Mouse (Mus musculus): ENCODE results near the gene Sgcd. TPM values are rescaled to one million over a fixed set of nuclear protein-coding genes. Genes with fewer than 3 reads are reported as not detected.

Gene Sgcd
- polyA plus RNA-seq, 1 experiment from 2014 or later: 4.4 TPM

GRCm38 (mm10) chr11:47130432-47130831, 858.3 kb downstream of the Sgcd start:
- Histone ChIP-seq H3K27me3 (ENCODE audit: control insufficient read depth, insufficient read depth, low read length) (no peaks in the 10 kb centered on the region), H3K36me3 (ENCODE audit: control insufficient read depth, insufficient read depth, low read length) (no peaks in the 10 kb centered on the region), H3K9me3 (replicated peaks; ENCODE audit: control insufficient read depth, low read length) (no peaks in the 10 kb centered on the region), H3K9ac (ENCODE audit: low read length) (no peak overlapping the region), H3K4me2 (ENCODE audit: low read depth, low read length) (no peak overlapping the region), H3K4me3 (replicated peaks; ENCODE audit: low read length) (no peak overlapping the region), H3K27ac (ENCODE audit: low read length) (no peak overlapping the region), H3K4me1 (ENCODE audit: control insufficient read depth, insufficient read depth, low read length) (no peaks in the 10 kb centered on the region)
- ATAC-seq (ENCODE audit: insufficient read depth, low FRiP score): no peak; the same call in 1 of the 2 replicates
- 51% methylated on average over 3 of the region's 3 CpGs for WGBS

- no peaks in the 10 kb centered on the region for H3K36me3 ChIP-seq (ENCODE audit: control insufficient read depth, insufficient read depth, low read length)
- no peak overlapping the region for H3K4me3 ChIP-seq (replicated peaks; ENCODE audit: low read length)
- H3K27ac ChIP-seq (ENCODE audit: low read length): no peak overlapping the region
- no peak overlapping the region for H3K4me2 ChIP-seq (ENCODE audit: low read depth, low read length)
- H3K27me3 ChIP-seq (ENCODE audit: control insufficient read depth, insufficient read depth, low read length): no peaks in the 10 kb centered on the region
- no peaks in the 10 kb centered on the region for H3K4me1 ChIP-seq (ENCODE audit: control insufficient read depth, insufficient read depth, low read length)
- WGBS: 35% methylated on average over 7 of the region's 7 CpGs
- H3K9me3 ChIP-seq (replicated peaks; ENCODE audit: control insufficient read depth, low read length): no peaks in the 10 kb centered on the region
- ATAC-seq (ENCODE audit: insufficient read depth, low FRiP score): no peak
- no peak overlapping the region for H3K9ac ChIP-seq (ENCODE audit: low read length)
Observed at GRCm38 (mm10) chr11:47129992-47130391, 858.8 kb downstream of the Sgcd start.

- no peaks in the 10 kb centered on the region for H3K4me1 ChIP-seq (ENCODE audit: control insufficient read depth, insufficient read depth, low read length)
- H3K27ac ChIP-seq (ENCODE audit: low read length): no peak overlapping the region
- H3K9me3 ChIP-seq (replicated peaks; ENCODE audit: control insufficient read depth, low read length): no peaks in the 10 kb centered on the region
- H3K27me3 ChIP-seq (ENCODE audit: control insufficient read depth, insufficient read depth, low read length): no peaks in the 10 kb centered on the region
- ATAC-seq (ENCODE audit: insufficient read depth, low FRiP score): no peak
- WGBS: 85% methylated on average over 1 of the region's 1 CpGs
- no peaks in the 10 kb centered on the region for H3K36me3 ChIP-seq (ENCODE audit: control insufficient read depth, insufficient read depth, low read length)
- H3K4me2 ChIP-seq (ENCODE audit: low read depth, low read length): no peak overlapping the region
- H3K4me3 ChIP-seq (replicated peaks; ENCODE audit: low read length): no peak overlapping the region
- no peak overlapping the region for H3K9ac ChIP-seq (ENCODE audit: low read length)
Observed at GRCm38 (mm10) chr11:47129166-47129565, 859.6 kb downstream of the Sgcd start.

- no peak overlapping the region for H3K4me3 ChIP-seq (replicated peaks; ENCODE audit: low read length)
- no peaks in the 10 kb centered on the region for H3K36me3 ChIP-seq (ENCODE audit: control insufficient read depth, insufficient read depth, low read length)
- no peak overlapping the region for H3K4me2 ChIP-seq (ENCODE audit: low read depth, low read length)
- no peaks in the 10 kb centered on the region for H3K4me1 ChIP-seq (ENCODE audit: control insufficient read depth, insufficient read depth, low read length)
- H3K9me3 ChIP-seq (replicated peaks; ENCODE audit: control insufficient read depth, low read length): no peaks in the 10 kb centered on the region
- WGBS: 80% methylated on average over 3 of the region's 3 CpGs
- H3K27me3 ChIP-seq (ENCODE audit: control insufficient read depth, insufficient read depth, low read length): no peaks in the 10 kb centered on the region
- no peak for ATAC-seq (ENCODE audit: insufficient read depth, low FRiP score)
- H3K27ac ChIP-seq (ENCODE audit: low read length): no peak overlapping the region
- H3K9ac ChIP-seq (ENCODE audit: low read length): no peak overlapping the region
Observed at GRCm38 (mm10) chr11:47128331-47128730, 860.4 kb downstream of the Sgcd start.

- H3K27ac ChIP-seq (ENCODE audit: low read length): no peak overlapping the region
- WGBS: 39% methylated on average over 1 of the region's 1 CpGs
- H3K9me3 ChIP-seq (replicated peaks; ENCODE audit: control insufficient read depth, low read length): no peaks in the 10 kb centered on the region
- no peak for ATAC-seq (ENCODE audit: insufficient read depth, low FRiP score)
- no peak overlapping the region for H3K9ac ChIP-seq (ENCODE audit: low read length)
- H3K4me3 ChIP-seq (replicated peaks; ENCODE audit: low read length): no peak overlapping the region
- no peaks in the 10 kb centered on the region for H3K27me3 ChIP-seq (ENCODE audit: control insufficient read depth, insufficient read depth, low read length)
- no peaks in the 10 kb centered on the region for H3K4me1 ChIP-seq (ENCODE audit: control insufficient read depth, insufficient read depth, low read length)
- no peaks in the 10 kb centered on the region for H3K36me3 ChIP-seq (ENCODE audit: control insufficient read depth, insufficient read depth, low read length)
- no peak overlapping the region for H3K4me2 ChIP-seq (ENCODE audit: low read depth, low read length)
Observed at GRCm38 (mm10) chr11:47120874-47121273, 867.9 kb downstream of the Sgcd start.

GRCm38 (mm10) chr11:47117896-47118295, 870.9 kb downstream of the Sgcd start:
- Histone ChIP-seq H3K4me1 (ENCODE audit: control insufficient read depth, insufficient read depth, low read length) (no peaks in the 10 kb centered on the region), H3K9me3 (replicated peaks; ENCODE audit: control insufficient read depth, low read length) (no peaks in the 10 kb centered on the region), H3K4me2 (ENCODE audit: low read depth, low read length) (no peak overlapping the region), H3K27ac (ENCODE audit: low read length) (no peak overlapping the region), H3K4me3 (replicated peaks; ENCODE audit: low read length) (no peak overlapping the region), H3K9ac (ENCODE audit: low read length) (no peak overlapping the region), H3K27me3 (ENCODE audit: control insufficient read depth, insufficient read depth, low read length) (no peaks in the 10 kb centered on the region), H3K36me3 (ENCODE audit: control insufficient read depth, insufficient read depth, low read length) (no peaks in the 10 kb centered on the region)
- WGBS: 56% methylated on average over 2 of the region's 2 CpGs
- no peak for ATAC-seq (ENCODE audit: insufficient read depth, low FRiP score)

GRCm38 (mm10) chr11:47114366-47114765, 874.4 kb downstream of the Sgcd start:
- no peak overlapping the region for H3K27ac ChIP-seq (ENCODE audit: low read length)
- no peak for ATAC-seq (ENCODE audit: insufficient read depth, low FRiP score)
- no peaks in the 10 kb centered on the region for H3K36me3 ChIP-seq (ENCODE audit: control insufficient read depth, insufficient read depth, low read length)
- no peak overlapping the region for H3K4me2 ChIP-seq (ENCODE audit: low read depth, low read length)
- H3K9me3 ChIP-seq (replicated peaks; ENCODE audit: control insufficient read depth, low read length): no peaks in the 10 kb centered on the region
- H3K4me1 ChIP-seq (ENCODE audit: control insufficient read depth, insufficient read depth, low read length): no peaks in the 10 kb centered on the region
- H3K4me3 ChIP-seq (replicated peaks; ENCODE audit: low read length): no peak overlapping the region
- WGBS: 89% methylated on average over 4 of the region's 4 CpGs
- no peak overlapping the region for H3K9ac ChIP-seq (ENCODE audit: low read length)
- no peaks in the 10 kb centered on the region for H3K27me3 ChIP-seq (ENCODE audit: control insufficient read depth, insufficient read depth, low read length)

- no peak for ATAC-seq (ENCODE audit: insufficient read depth, low FRiP score)
- Histone ChIP-seq H3K27me3 (ENCODE audit: control insufficient read depth, insufficient read depth, low read length) (no peaks in the 10 kb centered on the region), H3K4me3 (replicated peaks; ENCODE audit: low read length) (no peak overlapping the region), H3K36me3 (ENCODE audit: control insufficient read depth, insufficient read depth, low read length) (no peaks in the 10 kb centered on the region), H3K4me1 (ENCODE audit: control insufficient read depth, insufficient read depth, low read length) (no peaks in the 10 kb centered on the region), H3K4me2 (ENCODE audit: low read depth, low read length) (no peak overlapping the region), H3K9me3 (replicated peaks; ENCODE audit: control insufficient read depth, low read length) (no peaks in the 10 kb centered on the region), H3K27ac (ENCODE audit: low read length) (no peak overlapping the region), H3K9ac (ENCODE audit: low read length) (no peak overlapping the region)
- 56% methylated on average over 5 of the region's 5 CpGs for WGBS
Observed at GRCm38 (mm10) chr11:47113081-47113480, 875.7 kb downstream of the Sgcd start.

- H3K27me3 ChIP-seq (ENCODE audit: control insufficient read depth, insufficient read depth, low read length): no peaks in the 10 kb centered on the region
- no peaks in the 10 kb centered on the region for H3K36me3 ChIP-seq (ENCODE audit: control insufficient read depth, insufficient read depth, low read length)
- no peak overlapping the region for H3K4me2 ChIP-seq (ENCODE audit: low read depth, low read length)
- no peak for ATAC-seq (ENCODE audit: insufficient read depth, low FRiP score)
- H3K4me1 ChIP-seq (ENCODE audit: control insufficient read depth, insufficient read depth, low read length): no peaks in the 10 kb centered on the region
- H3K4me3 ChIP-seq (replicated peaks; ENCODE audit: low read length): no peak overlapping the region
- no peak overlapping the region for H3K9ac ChIP-seq (ENCODE audit: low read length)
- no peak overlapping the region for H3K27ac ChIP-seq (ENCODE audit: low read length)
- no peaks in the 10 kb centered on the region for H3K9me3 ChIP-seq (replicated peaks; ENCODE audit: control insufficient read depth, low read length)
Observed at GRCm38 (mm10) chr11:47110314-47110713, 878.5 kb downstream of the Sgcd start.

GRCm38 (mm10) chr11:47107661-47108060, 881.1 kb downstream of the Sgcd start:
- Histone ChIP-seq H3K4me2 (ENCODE audit: low read depth, low read length) (no peak overlapping the region), H3K4me1 (ENCODE audit: control insufficient read depth, insufficient read depth, low read length) (no peaks in the 10 kb centered on the region), H3K27me3 (ENCODE audit: control insufficient read depth, insufficient read depth, low read length) (no peaks in the 10 kb centered on the region), H3K4me3 (replicated peaks; ENCODE audit: low read length) (no peak overlapping the region), H3K27ac (ENCODE audit: low read length) (no peak overlapping the region), H3K9ac (ENCODE audit: low read length) (no peak overlapping the region), H3K36me3 (ENCODE audit: control insufficient read depth, insufficient read depth, low read length) (no peaks in the 10 kb centered on the region), H3K9me3 (replicated peaks; ENCODE audit: control insufficient read depth, low read length) (no peaks in the 10 kb centered on the region)
- ATAC-seq (ENCODE audit: insufficient read depth, low FRiP score): no peak
- 67% methylated on average over 2 of the region's 2 CpGs for WGBS

Data from stomach, embryonic 16.5 days (tissue).